Mouse (Mus musculus) embryonic fibroblast, embryonic 13.5 days (primary cell): Measurements from ENCODE around the gene Ppp6r3.

Source experiments
- CTCF ChIP-seq: IDR thresholded peaks from 2 replicates; pipeline ENCODE4 v1.5.1; 2011; ENCODE audit warnings: mild to moderate bottlenecking, control low read depth, low read length, moderate library complexity, borderline replicate concordance; ENCODE audit not compliant: insufficient read depth
- POLR2A ChIP-seq: IDR thresholded peaks from 2 replicates; pipeline ENCODE4 v1.6.1; 2011; ENCODE audit warnings: low read depth, mild to moderate bottlenecking, control low read depth, low read length, moderate library complexity

DNA sequence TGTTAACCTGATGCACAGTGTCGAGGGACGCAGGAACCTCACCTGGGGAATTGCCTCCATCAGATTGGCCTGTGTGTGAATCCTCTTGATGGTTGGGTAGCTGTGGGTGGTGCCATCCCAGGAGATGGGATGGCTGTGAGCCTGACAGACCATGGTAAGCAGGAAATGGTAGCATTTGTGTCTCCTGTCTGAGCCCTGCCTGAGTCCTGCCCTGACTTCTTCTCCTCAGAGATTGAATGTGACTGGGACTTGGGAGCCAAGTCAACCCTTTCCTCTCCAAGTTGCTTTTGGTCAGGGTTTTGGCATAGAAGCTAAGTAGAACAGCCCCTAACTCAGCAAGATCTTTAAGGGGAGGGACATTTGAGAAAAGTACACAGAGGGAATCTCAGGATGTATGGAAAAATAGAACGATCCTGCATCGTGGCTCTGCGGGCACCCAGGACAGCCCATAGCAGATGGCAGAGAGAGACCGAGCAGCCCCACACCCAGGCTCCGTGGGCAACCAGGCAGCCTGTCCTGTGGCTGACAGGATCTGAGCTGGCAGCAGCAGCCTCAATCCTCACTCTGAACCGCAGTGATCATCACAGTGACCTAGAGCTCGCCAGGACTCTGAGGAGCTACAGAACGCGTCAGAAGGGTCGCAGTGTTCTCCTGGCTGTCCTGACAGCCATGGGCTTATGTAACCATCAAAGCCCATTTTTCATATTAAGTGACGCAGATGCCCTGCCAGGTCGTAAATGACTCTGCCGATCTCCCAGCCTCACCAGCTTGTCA is 147.3 kb downstream of the Ppp6r3 start:
- no peak for TF ChIP-seq CTCF
- no peak for TF ChIP-seq POLR2A
